Mouse (Mus musculus) heart, postnatal 10 days (tissue): ENCODE results near the gene Pfkm. TPM values are rescaled to one million over a fixed set of nuclear protein-coding genes. Genes with fewer than 3 reads are reported as not detected.
A peak's percentile ranks its signal among the peaks of the same experiment; 100 is the strongest.

ENCODE experiments used
- DNase-seq, 2 experiments: peaks; one replicate each; pipeline ENCODE4 v3.0.0; 2021
- intact Hi-C: fragments of 180-260 bp; cut with DNase I; formaldehyde crosslinking; loops from one replicate; pipeline ENCODE4 v1.15.1; 2025
- total RNA-seq, 2 experiments: library from RNA; stranded (reverse); gene quantifications; 2 replicates each; pipeline ENCODE4 v1.2.3; 2021

The Pfkm gene
- total RNA-seq, result 100 to 1,000 TPM; 571 to 624 TPM

DNA sequence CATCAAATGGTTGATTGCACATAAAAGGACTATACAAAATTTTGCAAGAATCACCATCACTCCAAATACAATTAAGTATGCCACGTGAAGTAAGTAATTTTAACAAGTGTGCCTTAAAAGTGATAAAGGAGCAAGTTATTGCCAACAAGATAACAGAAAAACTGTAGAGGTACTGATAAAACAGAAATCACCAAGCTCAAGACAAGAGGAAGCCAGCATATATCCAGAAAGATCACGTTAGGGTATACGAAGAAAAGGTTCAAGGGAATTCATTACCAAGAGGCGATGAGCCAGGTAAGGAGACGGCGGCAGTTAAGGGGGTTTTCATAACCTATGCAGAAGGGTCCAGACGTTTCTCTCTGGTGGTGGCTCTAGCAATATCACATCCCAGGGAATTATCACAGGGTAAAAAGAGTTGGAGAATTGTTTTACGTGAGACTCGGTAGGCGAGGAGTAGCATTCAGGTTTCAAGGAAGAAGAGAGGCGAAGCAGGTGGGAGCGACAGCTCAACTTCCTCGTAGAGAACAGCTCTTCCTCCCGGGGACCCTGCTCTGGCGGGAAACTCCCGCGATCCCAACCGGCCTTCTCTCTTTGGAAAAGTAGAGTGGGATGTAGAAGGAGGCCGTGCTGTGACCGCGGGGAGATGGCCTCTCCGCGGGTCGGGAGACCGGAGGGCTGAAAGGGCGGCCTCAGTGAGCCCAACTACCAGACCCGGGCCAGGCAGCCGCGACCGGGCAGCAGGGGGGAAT lies at the start of gene Pfkm:
TSS of gene Pfkm (plus strand) at position 218 of the 749 bp plus-strand sequence.
- intact Hi-C loops, result loop anchor here (1.0 to 5.0 kb wide), 2 partner anchors 53 to 80 kb away; no protein-coding TSS in a partner anchor
- no peak for DNase-seq

DNA sequence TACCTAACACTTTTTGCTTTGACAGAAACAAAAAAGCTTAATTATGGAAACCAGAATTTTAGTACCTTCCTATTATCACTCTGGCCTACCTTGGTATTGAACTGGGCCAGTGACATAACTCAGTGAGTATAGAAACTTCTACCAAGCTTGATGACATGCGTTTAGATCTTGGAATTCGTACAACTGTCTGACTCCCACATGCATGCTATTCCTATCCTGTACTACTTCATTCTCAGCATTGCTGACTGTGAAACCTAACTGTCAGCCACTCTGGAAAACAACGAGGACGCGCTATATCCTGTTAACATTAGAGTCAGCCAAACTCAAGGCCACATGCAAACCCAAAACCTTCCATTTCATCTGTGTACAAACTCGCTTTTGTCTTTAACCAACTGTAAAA lies 48.4 kb upstream of the Pfkm start:
- intact Hi-C loops, result no loop called here
- DNase-seq, result no peak

DNA sequence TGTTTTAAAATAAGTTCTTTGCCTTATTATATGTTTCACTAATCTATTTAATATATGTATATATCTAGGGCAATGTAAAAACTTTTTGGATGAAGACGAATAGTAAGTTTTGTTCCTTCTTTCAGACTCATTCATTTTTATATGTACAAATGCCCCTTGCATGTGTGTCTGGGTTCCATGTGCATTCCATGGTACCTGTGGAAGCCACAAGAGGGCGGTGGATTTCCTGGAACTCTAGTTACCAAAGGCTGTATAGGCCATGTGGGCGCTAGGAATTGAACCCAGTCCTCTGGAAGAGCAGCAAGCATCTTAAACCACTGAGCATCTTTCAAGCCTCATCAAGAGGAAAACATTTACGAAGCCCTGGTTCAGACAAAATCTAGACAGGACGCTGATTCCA lies 48.0 kb upstream of the Pfkm start:
- intact Hi-C loops, result no loop called here
- DNase-seq, result no peak

DNA sequence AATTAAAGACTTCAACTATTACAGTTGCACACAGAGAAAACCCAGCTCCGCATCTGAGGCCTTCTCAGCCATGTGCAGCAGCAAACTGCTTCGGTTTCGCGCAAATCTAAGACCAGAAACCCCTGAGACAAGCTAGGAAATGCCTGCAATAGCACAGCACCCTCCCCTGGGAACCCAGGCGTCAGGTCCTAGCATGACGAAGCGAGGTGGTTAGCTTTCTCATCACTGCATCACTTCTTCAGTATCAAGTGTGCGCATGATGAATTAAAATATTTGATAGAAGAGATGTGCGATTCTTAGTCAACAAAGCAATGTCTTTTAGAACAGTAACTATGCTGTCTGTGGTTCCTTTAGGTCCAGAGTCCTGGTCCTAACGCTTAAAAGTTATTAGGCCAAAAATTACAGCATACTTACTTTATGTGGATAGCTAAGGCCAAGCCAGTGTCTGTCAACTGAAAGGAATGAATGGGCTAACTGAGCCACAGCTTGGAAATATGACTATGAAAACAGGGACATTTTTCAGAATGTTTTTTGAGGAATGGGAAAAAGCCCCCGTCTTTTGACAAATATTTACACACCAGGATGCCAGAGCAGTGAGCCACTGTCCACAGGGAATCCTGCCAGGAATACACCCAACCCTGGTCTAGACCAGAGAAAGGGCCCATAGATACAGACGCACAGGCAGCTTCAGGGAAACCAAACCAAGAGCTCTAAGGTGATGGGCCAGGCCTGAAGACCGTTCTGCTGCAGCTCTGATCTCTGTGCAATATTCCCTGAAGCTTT lies 43.3 kb upstream of the Pfkm start:
- intact Hi-C loops, result no loop called here
- no peak for DNase-seq

DNA sequence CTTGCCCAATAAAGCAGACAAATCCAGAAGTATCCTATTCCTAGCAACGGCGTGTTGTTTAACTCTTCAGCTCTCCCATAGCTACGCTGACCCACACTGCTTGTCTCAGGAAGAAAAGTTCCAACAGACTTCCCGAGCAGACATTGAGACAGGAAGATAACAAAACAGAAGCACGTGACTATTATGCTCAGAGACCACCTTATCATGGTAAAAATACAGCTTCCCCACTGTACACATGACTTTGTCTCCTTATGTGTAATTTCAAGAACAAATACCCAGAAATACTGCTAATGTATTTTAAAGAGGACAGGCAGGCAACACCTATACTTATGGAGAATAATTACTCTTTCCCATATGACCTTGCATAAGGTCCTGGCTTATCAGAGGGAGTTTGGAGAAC lies 40.7 kb upstream of the Pfkm start:
- DNase-seq, result no peak
- intact Hi-C loops, result no loop called here

DNA sequence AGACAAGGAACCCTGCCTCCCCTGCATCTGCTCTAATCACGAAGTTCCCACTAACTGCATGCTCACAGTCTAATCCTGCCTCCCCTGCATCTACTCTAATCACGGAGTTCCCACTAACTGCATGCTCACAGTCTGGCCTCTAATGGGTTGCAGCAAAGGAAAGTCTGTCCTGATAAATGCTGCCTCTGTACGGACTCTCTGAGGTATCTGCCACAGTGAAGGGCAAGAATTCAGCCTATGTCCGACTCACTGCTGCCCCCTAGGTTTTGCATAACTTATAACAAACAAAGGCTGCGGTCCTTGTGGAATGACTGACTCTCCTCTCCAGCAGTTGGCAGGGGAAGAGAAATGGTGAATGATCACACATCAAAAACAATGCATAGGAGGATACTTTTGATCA lies 37.1 kb upstream of the Pfkm start:
- intact Hi-C loops, result no loop called here
- peak; percentile 49 to 65 for DNase-seq

DNA sequence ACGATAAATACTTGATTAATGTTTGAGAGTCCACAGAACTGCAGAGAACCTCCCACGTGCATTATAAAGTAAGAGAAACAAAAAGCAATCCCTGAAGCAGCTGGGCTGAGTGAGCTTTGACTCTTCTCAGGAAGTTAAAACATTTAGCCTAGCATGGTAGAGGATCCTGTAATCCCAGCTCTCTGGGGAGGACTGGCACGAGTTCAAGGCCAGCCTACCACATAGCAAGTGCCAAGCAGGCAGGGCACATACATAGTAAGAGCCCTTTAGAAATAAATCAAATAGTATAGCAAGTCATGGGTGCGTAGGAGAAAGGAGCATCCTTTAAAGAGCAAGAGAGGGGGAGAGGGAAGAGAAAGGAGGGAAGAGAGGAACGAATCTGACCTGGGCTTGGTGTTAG lies 26.5 kb upstream of the Pfkm start:
- DNase-seq, result no peak
- intact Hi-C loops, result no loop called here

DNA sequence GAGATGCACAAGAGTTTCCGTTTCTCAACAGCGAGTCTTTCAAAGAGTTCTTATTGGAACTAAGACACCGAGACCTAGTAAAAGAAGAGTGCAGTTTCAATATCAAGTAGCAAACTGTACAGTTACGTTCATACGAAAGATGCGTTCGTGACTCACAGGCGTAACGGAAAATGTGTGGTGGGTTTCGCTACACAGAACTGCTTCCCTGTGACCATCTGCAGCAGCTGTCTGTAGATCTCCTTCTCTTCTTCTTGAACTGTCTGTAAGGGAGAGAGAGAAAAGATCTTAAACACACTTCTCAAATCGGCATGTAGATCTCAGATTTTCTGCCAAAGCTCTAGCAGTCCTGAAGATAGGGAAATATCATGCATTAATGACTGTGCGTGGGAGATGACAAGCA lies 25.8 kb upstream of the Pfkm start:
- no peak for DNase-seq
- intact Hi-C loops, result no loop called here

DNA sequence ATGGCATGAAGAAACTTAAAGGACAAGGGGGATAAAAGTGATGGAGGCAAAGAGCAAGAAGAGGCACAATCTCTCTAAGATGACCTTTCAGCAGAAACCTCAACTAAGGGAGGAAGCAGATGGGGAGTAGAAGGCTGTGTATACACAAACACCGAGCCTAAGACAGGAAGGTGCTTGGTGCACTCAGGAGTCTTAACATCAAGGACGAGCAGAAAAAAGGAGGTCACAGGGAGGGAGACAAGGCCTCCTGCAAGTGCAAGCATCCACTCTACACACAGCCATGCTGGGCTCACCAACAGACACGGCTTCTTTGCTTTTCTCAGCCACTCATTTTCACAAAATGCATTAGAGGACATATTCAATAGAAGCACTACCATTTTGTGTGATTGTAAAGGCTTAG lies 24.9 kb upstream of the Pfkm start:
- DNase-seq, result no peak
- intact Hi-C loops, result no loop called here

DNA sequence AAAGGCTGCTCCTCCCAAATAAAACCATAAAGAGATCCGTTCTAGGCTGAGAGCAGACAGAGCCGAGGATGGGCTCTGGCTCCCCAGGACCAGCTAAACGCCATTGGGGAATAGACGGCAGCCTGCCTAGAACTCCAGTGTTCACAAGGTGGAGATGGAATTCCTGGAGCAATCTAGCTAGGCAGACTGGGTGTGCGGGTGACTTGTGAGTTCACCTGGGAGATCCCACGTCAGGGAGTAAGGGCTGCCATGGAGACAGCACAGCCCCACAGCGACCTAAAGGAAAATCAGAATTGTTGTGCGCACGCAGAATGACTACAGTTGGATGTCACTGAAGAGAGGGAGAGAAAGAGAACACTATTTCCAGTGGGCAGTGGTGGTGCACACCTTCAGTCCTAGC lies 23.9 kb upstream of the Pfkm start:
- intact Hi-C loops, result no loop called here
- DNase-seq, result no peak

DNA sequence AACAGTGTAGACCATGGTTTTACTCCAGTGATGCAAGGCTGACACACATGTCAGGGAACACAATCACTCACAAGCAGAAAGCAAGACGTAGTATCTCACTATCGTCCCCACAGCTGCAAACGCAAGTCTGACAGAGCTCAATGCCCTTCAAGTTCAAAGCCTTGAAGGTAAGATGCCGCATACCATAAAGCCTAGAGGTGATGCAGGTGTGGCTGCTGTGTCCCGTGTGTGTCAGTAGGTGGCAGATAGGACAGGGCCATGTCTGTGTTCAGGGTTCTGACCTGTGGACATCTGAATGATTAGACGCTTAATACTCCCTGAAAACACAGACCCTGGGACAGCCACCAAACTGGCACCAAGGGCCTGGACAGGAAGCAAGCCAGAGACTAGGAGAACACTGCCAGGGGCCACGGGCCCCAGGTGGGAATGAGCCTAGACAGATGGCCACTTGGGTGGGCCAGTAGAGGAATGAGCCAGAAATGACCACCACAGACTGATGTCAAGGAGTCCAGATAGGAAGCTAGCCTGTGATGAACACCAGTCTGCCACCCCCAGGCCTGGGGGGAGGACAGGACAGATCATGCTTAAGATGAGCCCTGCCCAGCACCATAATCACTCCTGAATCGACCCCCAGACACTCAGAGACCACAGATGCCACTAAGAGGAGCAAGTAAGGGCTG lies 22.7 kb upstream of the Pfkm start:
- no peak for DNase-seq
- intact Hi-C loops, result no loop called here

DNA sequence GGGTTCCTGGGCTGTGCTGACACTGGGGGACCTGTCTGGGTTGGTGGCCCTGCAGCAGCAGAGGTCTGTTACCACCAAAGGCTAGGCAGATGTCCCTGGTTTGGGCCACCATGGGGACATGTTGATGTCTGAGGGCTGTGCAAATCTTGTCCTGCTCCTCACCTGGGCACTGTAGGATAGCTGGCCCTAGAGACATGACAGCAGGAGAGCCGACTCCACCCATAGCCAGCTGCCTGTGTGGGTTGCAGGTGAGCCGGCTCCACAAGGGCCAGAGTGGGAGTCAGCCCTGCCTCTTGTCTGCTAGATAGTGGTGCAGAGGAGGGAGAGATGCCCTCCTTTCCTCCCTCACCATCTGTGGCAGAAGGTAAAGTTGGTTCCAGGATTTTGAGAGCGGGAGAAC lies 22.0 kb upstream of the Pfkm start:
- DNase-seq, result no peak
- intact Hi-C loops, result no loop called here

DNA sequence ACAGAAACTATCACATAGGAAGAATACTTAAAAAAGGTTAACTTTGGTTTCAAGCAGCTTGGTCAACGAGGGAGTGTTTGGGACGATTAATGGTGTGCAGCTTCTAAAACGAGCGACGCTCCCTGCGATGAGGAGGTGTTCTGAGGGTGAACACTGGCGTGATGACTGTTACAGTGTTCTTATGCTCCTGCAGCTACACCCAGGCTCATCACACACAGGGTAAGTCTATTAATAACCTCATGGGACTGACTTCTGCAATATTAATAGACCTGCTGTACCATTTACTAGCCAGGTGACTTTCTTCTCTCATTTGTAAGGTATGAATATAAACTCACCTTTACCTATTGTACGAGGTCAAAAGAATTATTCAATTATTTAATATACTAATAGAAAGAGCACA lies 17.9 kb upstream of the Pfkm start:
- intact Hi-C loops, result no loop called here
- DNase-seq, result peak; percentile 32 to 37

DNA sequence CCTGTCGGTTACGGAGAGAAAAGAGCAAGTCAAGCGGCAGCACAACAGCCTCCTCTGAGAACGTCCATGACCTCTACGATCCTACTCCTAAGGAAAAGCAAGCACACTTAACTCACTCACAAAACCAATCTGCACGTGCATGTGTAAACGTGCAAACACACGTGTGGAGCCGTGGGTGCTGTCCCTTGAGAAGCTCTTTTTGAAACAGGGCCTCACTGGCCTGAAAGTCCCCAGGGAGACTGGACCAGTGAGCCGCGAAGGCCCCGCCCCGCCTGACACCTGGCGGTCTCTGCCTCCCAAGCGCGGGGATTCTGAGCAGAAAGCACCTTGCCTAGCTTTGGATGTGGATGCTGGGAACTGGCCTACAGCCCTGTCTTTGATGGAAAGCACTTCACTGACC lies 17.4 kb upstream of the Pfkm start:
- intact Hi-C loops, result no loop called here
- DNase-seq, result peak in 1 of 2 experiments; percentile 12

DNA sequence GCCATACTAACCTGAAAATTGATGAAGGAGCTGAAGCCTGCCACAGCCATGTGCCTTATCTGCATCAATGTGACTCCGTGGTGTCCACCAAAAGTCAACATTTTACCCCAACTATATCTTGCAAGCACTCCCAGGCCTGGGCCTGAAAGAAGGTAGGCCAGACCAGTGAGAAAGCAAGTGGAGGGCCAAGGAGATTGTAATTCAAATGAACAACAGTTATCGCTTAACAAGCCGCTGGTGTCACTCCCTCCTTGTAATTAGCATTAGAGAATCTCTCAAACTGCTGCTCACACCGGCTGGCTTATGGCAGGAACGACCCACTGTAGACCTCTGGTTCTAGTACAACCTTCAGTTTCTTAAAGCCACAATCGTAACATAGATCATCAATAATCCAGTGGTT lies 15.5 kb upstream of the Pfkm start:
- intact Hi-C loops, result no loop called here
- no peak for DNase-seq

DNA sequence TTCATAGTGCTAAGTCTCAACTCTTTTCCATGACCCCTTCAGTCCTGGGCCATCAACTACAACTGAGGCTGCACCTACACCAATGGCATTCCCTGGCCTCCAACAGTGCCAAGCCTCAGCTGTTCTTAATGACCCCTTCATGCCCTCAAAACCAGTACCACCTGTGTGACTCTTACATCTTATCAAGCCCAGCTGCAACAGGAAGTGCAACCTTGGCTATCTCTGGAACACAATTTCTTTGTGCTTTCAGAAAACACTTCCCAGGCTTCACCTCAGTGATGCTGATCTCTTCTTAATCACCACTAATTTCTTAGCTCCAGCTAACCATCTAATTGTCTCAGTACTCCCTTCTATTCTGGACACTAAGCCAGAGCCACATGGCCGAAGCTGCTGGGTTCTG lies 3.5 kb upstream of the Pfkm start:
- DNase-seq, result no peak

DNA sequence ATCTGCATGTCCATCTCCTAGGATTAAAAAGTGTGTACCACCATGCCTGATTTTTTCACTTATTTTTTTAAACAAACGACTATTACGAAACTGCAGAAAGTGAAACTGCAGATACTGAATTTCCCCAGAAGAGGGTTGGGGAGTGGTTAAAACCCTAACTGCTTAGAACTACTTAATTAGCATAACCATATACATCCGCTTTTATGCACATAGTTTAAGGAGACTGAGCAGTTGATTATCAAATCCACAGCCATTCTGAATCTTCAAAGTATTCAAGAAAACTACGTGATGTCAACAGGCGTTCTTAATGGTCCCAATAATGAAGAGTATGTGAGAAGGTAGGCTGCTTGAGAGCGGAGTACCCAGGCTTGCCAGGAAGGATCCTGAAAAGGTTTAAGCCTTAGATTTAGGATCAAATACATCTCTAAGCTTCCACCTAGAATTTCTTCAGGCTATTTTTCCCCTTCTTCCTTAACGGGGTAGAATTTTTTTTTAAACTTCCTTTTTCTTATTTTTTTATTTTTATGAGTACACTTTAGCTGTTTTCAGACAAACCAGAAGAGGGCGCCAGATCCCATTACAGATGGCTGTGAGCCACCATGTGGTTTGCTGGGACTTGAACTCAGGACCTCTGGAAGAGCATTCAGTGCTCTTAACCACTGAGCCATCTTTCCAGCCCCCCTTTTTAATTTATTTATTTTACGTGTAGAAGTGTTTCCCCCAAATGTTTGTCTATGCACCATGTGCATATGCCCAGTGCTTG lies 2.8 kb upstream of the Pfkm start:
- peak; percentile 35 to 70 for DNase-seq

More for the DNA sequence above, 3.5 kb upstream of the Pfkm start:
- intact Hi-C loops, result loop anchor here (1.0 to 5.0 kb wide), 2 partner anchors 64 to 303 kb away; no protein-coding TSS in a partner anchor

DNA sequence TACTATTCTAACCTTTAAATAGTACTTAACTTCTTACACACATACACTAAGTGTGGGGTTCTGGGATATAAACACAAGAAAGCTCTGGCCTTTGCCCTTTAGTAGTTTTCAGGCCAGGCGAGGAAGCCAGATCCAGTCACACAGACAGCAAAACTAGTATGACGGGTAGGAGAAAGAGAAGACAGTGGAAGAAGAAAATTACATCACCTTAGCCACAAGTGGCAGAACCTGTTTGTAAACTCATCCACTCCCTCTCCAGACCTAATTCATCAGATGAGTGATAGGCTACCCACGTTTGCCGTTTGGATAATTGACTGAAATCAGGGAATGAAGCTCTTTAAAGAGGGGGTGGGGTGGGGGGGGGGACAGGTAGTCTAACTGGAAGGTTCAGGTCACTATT lies 548 bp upstream of the Pfkm start:
- intact Hi-C loops, result loop anchor here (5.0 kb wide), 1 partner anchor 80 kb away; no protein-coding TSS in a partner anchor
- DNase-seq, result no peak

More for the DNA sequence above, 2.8 kb upstream of the Pfkm start:
- intact Hi-C loops, result loop anchor here (1.0 to 5.0 kb wide), 3 partner anchors 64 to 303 kb away; no protein-coding TSS in a partner anchor

DNA sequence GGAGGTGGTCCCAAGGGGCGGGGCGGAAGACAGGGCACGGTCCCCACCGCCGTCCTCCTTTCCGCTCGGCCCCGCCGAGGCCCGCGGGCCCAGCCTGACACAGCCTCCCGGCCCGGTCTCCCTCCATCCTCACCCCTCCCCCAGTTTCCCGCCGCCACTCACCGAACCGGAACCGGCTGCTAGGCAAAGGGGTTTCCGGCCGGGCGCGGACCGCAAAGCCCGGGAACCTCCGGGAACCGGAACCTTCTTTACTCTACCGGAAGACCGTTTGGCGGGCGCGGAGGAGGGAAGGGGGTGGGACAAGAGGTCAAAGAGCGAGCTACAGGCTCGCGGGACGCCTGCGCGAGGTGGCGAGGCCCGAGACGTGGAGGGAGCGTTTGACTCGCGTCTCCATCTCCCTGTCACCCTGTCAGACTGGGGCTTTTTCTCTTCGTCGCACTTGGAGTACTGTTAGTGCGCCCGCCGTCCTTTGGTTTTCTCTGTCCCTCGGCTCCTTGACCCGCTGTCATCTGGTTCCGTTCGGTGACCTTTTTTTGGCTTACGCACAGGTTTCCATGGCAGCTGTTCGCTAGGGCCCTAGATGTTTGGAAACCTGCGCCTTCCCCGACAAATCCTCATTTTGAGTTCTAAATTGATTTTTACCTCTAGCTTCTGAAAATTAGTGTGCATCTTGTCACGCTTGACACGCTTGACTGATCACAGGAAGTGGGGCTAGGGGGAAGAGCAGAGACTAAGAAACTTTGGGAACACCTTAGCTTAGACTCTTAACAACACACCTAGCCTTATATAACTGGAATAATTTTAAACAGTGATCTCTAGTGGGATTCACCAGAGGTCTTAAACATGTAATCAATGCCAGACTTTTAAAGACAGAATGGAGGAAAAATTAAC lies 977 bp downstream of the Pfkm start, which contains the start of gene Senp1:
TSS of gene Senp1 (minus strand) at position 624 of the 891 bp plus-strand sequence.
- DNase-seq, result peak; percentile 94
- intact Hi-C loops, result loop anchor here (1.0 to 5.0 kb wide), 2 partner anchors 52 to 79 kb away; no protein-coding TSS in a partner anchor
